Mouse (Mus musculus): ENCODE measurements at regions not wholly inside any gene's neighbourhood (a gene's known extent, or its start where the extent isn't known, plus 50 kb on each side); places are given as distances from the start of the nearest gene placed in this dataset.
A peak's percentile ranks its signal among the peaks of the same experiment; 100 is the strongest.

- WGBS = 70% methylated on average over 1 of the region's 1 CpGs
Measured at GRCm38 (mm10) chr15:56979353-56979752, 498.1 kb downstream of the Slc22a22 start.

GRCm38 (mm10) chr15:56975446-56976433 is 501.7 kb downstream of the Slc22a22 start:
- ATAC-seq (ENCODE audit: insufficient number of reproducible peaks, insufficient read depth, low FRiP score, low TSS enrichment, low read depth) = no peak
- H3K27me3 ChIP-seq = no peaks in the 10 kb centered on the region
- peaks cover 7% of the 10 kb centered on the region; the same call in 1 of the 2 replicates for H3K4me1 ChIP-seq
- no peak overlapping the region for H3K4me3 ChIP-seq
- H3K4me2 ChIP-seq = no peak overlapping the region
- no peaks in the 10 kb centered on the region for H3K36me3 ChIP-seq
- H3K27ac ChIP-seq = 0 out of 2 replicates have a peak overlapping the region, but pooled peaks have one; percentile 12
- H3K9me3 ChIP-seq = no peaks in the 10 kb centered on the region
- 29% methylated on average over 4 of the region's 4 CpGs for WGBS
- no peak overlapping the region for H3K9ac ChIP-seq

More at GRCm38 (mm10) chr15:56979353-56979752, 498.1 kb downstream of the Slc22a22 start:
- Histone ChIP-seq H3K9me3 (no peaks in the 10 kb centered on the region), H3K4me1 (peaks cover 7% of the 10 kb centered on the region; the same call in 1 of the 2 replicates), H3K36me3 (no peaks in the 10 kb centered on the region), H3K4me3 (no peak overlapping the region), H3K4me2 (no peak overlapping the region), H3K9ac (no peak overlapping the region), H3K27ac (no peak overlapping the region), H3K27me3 (no peaks in the 10 kb centered on the region)
- no peak for ATAC-seq (ENCODE audit: insufficient number of reproducible peaks, insufficient read depth, low FRiP score, low TSS enrichment, low read depth)

GRCm38 (mm10) chr15:56970140-56970539 is 507.3 kb downstream of the Slc22a22 start:
- 51% methylated on average over 1 of the region's 1 CpGs for WGBS
- no peak overlapping the region for H3K4me2 ChIP-seq

GRCm38 (mm10) chr15:56956356-56956755 is 521.1 kb downstream of the Slc22a22 start:
- Histone ChIP-seq H3K36me3 (no peaks in the 10 kb centered on the region), H3K9ac (no peak overlapping the region), H3K27me3 (no peaks in the 10 kb centered on the region), H3K9me3 (no peaks in the 10 kb centered on the region), H3K4me1 (peaks cover 13% of the 10 kb centered on the region), H3K27ac (no peak overlapping the region), H3K4me2 (no peak overlapping the region), H3K4me3 (no peak overlapping the region)
- ATAC-seq (ENCODE audit: insufficient number of reproducible peaks, insufficient read depth, low FRiP score, low TSS enrichment, low read depth) = no peak
- WGBS = 33% methylated on average over 2 of the region's 2 CpGs

More at GRCm38 (mm10) chr15:56970140-56970539, 507.3 kb downstream of the Slc22a22 start:
- Histone ChIP-seq H3K9ac (no peak overlapping the region), H3K4me3 (no peak overlapping the region), H3K27me3 (no peaks in the 10 kb centered on the region), H3K4me1 (no peaks in the 10 kb centered on the region), H3K27ac (no peak overlapping the region), H3K9me3 (no peaks in the 10 kb centered on the region), H3K36me3 (no peaks in the 10 kb centered on the region)
- ATAC-seq (ENCODE audit: insufficient number of reproducible peaks, insufficient read depth, low FRiP score, low TSS enrichment, low read depth) = no peak

GRCm38 (mm10) chr15:56952176-56952575 is 525.2 kb downstream of the Slc22a22 start:
- ATAC-seq (ENCODE audit: insufficient number of reproducible peaks, insufficient read depth, low FRiP score, low TSS enrichment, low read depth) = no peak
- Histone ChIP-seq H3K9ac (no peak overlapping the region), H3K4me3 (no peak overlapping the region), H3K4me1 (peaks cover 12% of the 10 kb centered on the region), H3K4me2 (no peak overlapping the region), H3K36me3 (no peaks in the 10 kb centered on the region), H3K27me3 (no peaks in the 10 kb centered on the region), H3K27ac (no peak overlapping the region), H3K9me3 (no peaks in the 10 kb centered on the region)

GRCm38 (mm10) chr15:56950824-56951223 is 526.6 kb downstream of the Slc22a22 start:
- Histone ChIP-seq H3K36me3 (no peaks in the 10 kb centered on the region), H3K27me3 (no peaks in the 10 kb centered on the region), H3K27ac (no peak overlapping the region), H3K4me1 (no peaks in the 10 kb centered on the region), H3K4me2 (no peak overlapping the region), H3K4me3 (no peak overlapping the region), H3K9me3 (no peaks in the 10 kb centered on the region), H3K9ac (no peak overlapping the region)
- 82% methylated on average over 2 of the region's 2 CpGs for WGBS
- ATAC-seq (ENCODE audit: insufficient number of reproducible peaks, insufficient read depth, low FRiP score, low TSS enrichment, low read depth) = no peak

GRCm38 (mm10) chr15:56940891-56941290 is 536.5 kb downstream of the Slc22a22 start:
- no peak overlapping the region for H3K9ac ChIP-seq
- H3K4me3 ChIP-seq = no peak overlapping the region
- WGBS = 65% methylated on average over 1 of the region's 1 CpGs
- no peak overlapping the region for H3K27ac ChIP-seq
- H3K9me3 ChIP-seq = no peaks in the 10 kb centered on the region
- no peaks in the 10 kb centered on the region for H3K36me3 ChIP-seq
- no peak overlapping the region for H3K4me2 ChIP-seq
- ATAC-seq (ENCODE audit: insufficient number of reproducible peaks, insufficient read depth, low FRiP score, low TSS enrichment, low read depth) = no peak
- no peaks in the 10 kb centered on the region for H3K27me3 ChIP-seq
- H3K4me1 ChIP-seq = no peaks in the 10 kb centered on the region

- no peaks in the 10 kb centered on the region for H3K36me3 ChIP-seq
- no peaks in the 10 kb centered on the region for H3K27me3 ChIP-seq
- no peaks in the 10 kb centered on the region for H3K9me3 ChIP-seq
- no peak overlapping the region for H3K4me3 ChIP-seq
- H3K4me1 ChIP-seq = no peaks in the 10 kb centered on the region
- H3K4me2 ChIP-seq = no peak overlapping the region
- H3K27ac ChIP-seq = no peak overlapping the region
- H3K9ac ChIP-seq = no peak overlapping the region
- no peak for ATAC-seq (ENCODE audit: insufficient number of reproducible peaks, insufficient read depth, low FRiP score, low TSS enrichment, low read depth)
Measured at GRCm38 (mm10) chr15:56896553-56896952, 580.9 kb downstream of the Slc22a22 start.

GRCm38 (mm10) chr15:56881501-56881900 is 595.9 kb downstream of the Slc22a22 start:
- H3K36me3 ChIP-seq = no peaks in the 10 kb centered on the region
- H3K4me3 ChIP-seq = no peak overlapping the region
- H3K4me1 ChIP-seq = no peaks in the 10 kb centered on the region
- ATAC-seq (ENCODE audit: insufficient number of reproducible peaks, insufficient read depth, low FRiP score, low TSS enrichment, low read depth) = no peak
- no peaks in the 10 kb centered on the region for H3K27me3 ChIP-seq
- no peak overlapping the region for H3K27ac ChIP-seq
- H3K9me3 ChIP-seq = 0 out of 2 replicates have a peak, but pooled peaks cover 4% of the 10 kb centered on the region
- no peak overlapping the region for H3K4me2 ChIP-seq
- no peak overlapping the region for H3K9ac ChIP-seq
- 25% methylated on average over 5 of the region's 5 CpGs for WGBS

GRCm38 (mm10) chr15:56865879-56866278 is 611.5 kb downstream of the Slc22a22 start:
- Histone ChIP-seq H3K27ac (no peak overlapping the region), H3K4me1 (peaks cover 7% of the 10 kb centered on the region; the same call in 1 of the 2 replicates), H3K4me3 (no peak overlapping the region), H3K27me3 (no peaks in the 10 kb centered on the region), H3K4me2 (no peak overlapping the region), H3K36me3 (no peaks in the 10 kb centered on the region), H3K9me3 (no peaks in the 10 kb centered on the region), H3K9ac (no peak overlapping the region)
- 73% methylated on average over 6 of the region's 6 CpGs for WGBS
- ATAC-seq (ENCODE audit: insufficient number of reproducible peaks, insufficient read depth, low FRiP score, low TSS enrichment, low read depth) = no peak

- H3K9me3 ChIP-seq = no peaks in the 10 kb centered on the region
- H3K27me3 ChIP-seq = no peaks in the 10 kb centered on the region
- no peaks in the 10 kb centered on the region for H3K36me3 ChIP-seq
- ATAC-seq (ENCODE audit: insufficient number of reproducible peaks, insufficient read depth, low FRiP score, low TSS enrichment, low read depth) = no peak
- H3K9ac ChIP-seq = no peak overlapping the region
- no peak overlapping the region for H3K4me2 ChIP-seq
- H3K27ac ChIP-seq = no peak overlapping the region
- 30% methylated on average over 4 of the region's 4 CpGs for WGBS
- H3K4me1 ChIP-seq = peaks cover 7% of the 10 kb centered on the region; the same call in 1 of the 2 replicates
- H3K4me3 ChIP-seq = no peak overlapping the region
Measured at GRCm38 (mm10) chr15:56865035-56865804, 612.2 kb downstream of the Slc22a22 start.

Data from embryonic facial prominence, embryonic 13.5 days (tissue).